Mouse (Mus musculus): Measurements from ENCODE around the gene Ubap1.

- no peak for TF ChIP-seq CTCF (IDR thresholded peaks at IDR 0.05; ENCODE audit: low read depth)
- no peak for TF ChIP-seq EP300 (optimal IDR thresholded peaks at IDR 0.05)
Measured at GRCm38 (mm10) chr4:41313722-41314121, 35.1 kb upstream of the Ubap1 start.

Data from stomach, postnatal 0 days (tissue).